Mouse (Mus musculus) liver, embryonic 14.5 days (tissue): Measurements from ENCODE around the gene Atp6v0a4. TPM values are rescaled to one million over a fixed set of nuclear protein-coding genes. Genes with fewer than 3 reads are reported as not detected.

Experiments used
- ATAC-seq: fragments of 200-750 bp; cut with Nextera tagmentation; 2 replicates; pipeline ENCODE4 v1.8.0; 2017; ENCODE audit warnings: moderate number of reproducible peaks, mild to moderate bottlenecking, moderate library complexity; ENCODE audit not compliant: insufficient read depth
- DNase-seq, 3 experiments: peaks; one replicate each; pipeline ENCODE4 v3.0.0-alpha.2; 2012 to 2013; ENCODE audit warnings: low read depth in 3 of 3, low spot score in 3 of 3
- H3K27ac ChIP-seq: fragments of 300-500 bp; sonication (generic); 2 replicates; pipeline ENCODE4 v1.5.1; 2014; ENCODE audit warnings: moderate library complexity, mild to moderate bottlenecking, control low read depth, inconsistent platforms
- H3K27me3 ChIP-seq: fragments of 300-500 bp; sonication (generic); 2 replicates; pipeline ENCODE4 v1.6.1; 2014; ENCODE audit warnings: mild to moderate bottlenecking, low read length, moderate library complexity; ENCODE audit not compliant: control insufficient read depth, insufficient read depth
- H3K36me3 ChIP-seq: fragments of 300-500 bp; sonication (generic); replicated peaks from 2 replicates; pipeline ENCODE4 v1.6.1; 2014; ENCODE audit warnings: low read depth; ENCODE audit not compliant: control insufficient read depth, insufficient read depth
- H3K4me1 ChIP-seq, 2 experiments: fragments of 200-500 bp in 1 of 2; fragments of 300-500 bp in 1 of 2; sonication (generic) in 1 of 2; replicated peaks; 2 replicates each; pipeline ENCODE4 v1.6.1; 2012 to 2014; ENCODE audit warnings: antibody characterized with exemption in 1 of 2, inconsistent platforms in 1 of 2, low read length in 1 of 2; ENCODE audit not compliant: control insufficient read depth in 2 of 2, insufficient read depth in 2 of 2
- H3K4me2 ChIP-seq: fragments of 300-500 bp; sonication (generic); 2 replicates; pipeline ENCODE4 v1.6.1; 2014; ENCODE audit warnings: low read depth, mild to moderate bottlenecking, control low read depth, moderate library complexity
- H3K4me3 ChIP-seq, 2 experiments: fragments of 200-500 bp in 1 of 2; fragments of 300-500 bp in 1 of 2; sonication (generic) in 1 of 2; 2 replicates each; pipeline ENCODE4 v1.5.1; 2012 to 2014; ENCODE audit warnings: low read depth in 2 of 2, low read length in 2 of 2, mild to moderate bottlenecking in 2 of 2, control low read depth in 1 of 2, inconsistent platforms in 1 of 2, moderate library complexity in 1 of 2; ENCODE audit not compliant: insufficient read depth in 1 of 2
- H3K9ac ChIP-seq: fragments of 300-500 bp; sonication (generic); replicated peaks from 2 replicates; pipeline ENCODE4 v1.6.1; 2014; ENCODE audit warnings: mild to moderate bottlenecking, control low read depth, moderate library complexity
- H3K9me3 ChIP-seq: fragments of 300-500 bp; sonication (generic); 2 replicates; pipeline ENCODE4 v1.6.1; 2016; ENCODE audit warnings: low read length, mixed read lengths; ENCODE audit not compliant: control insufficient read depth
- CTCF ChIP-seq: IDR thresholded peaks from 2 replicates; pipeline ENCODE4 v1.5.1; 2016; ENCODE audit warnings: antibody characterized with exemption, low read depth, control low read depth
- EP300 ChIP-seq: IDR thresholded peaks from 2 replicates; pipeline ENCODE4 v1.6.1; 2016; ENCODE audit warnings: antibody characterized with exemption, low read depth
- WGBS: fragments of 180-500 bp; shearing (Covaris S2); extraction: QIAGEN DNeasy Blood & Tissue Kit; methylation state at CpG from one replicate; pipeline ENCODE4 v1.1.7; 2014; ENCODE audit not compliant: insufficient replicate concordance; 5-methylcytosine and 5-hydroxymethylcytosine counted together
- polyA plus RNA-seq, 2 experiments: library from polyadenylated mRNA; depleted of rRNA in 1 of 2; stranded (reverse) in 1 of 2; unstranded in 1 of 2; fragments of >200 nt; fragmentation: Nextera tagmentation in 1 of 2; extraction: Ambion mirVana in 1 of 2; gene quantifications; 2 replicates each; pipeline versions ENCODE4 v1.2.1 to v1.2.3; 2012 to 2014

The Atp6v0a4 gene
- polyA plus RNA-seq, 2 experiments = 0.13 to 0.35 TPM

GRCm38 (mm10) chr6:38121843-38122242 is 2.5 kb downstream of the Atp6v0a4 start:
- DNase-seq = no peak
- Histone ChIP-seq H3K27me3 (no peaks in the 10 kb centered on the region), H3K4me2 (no peak overlapping the region), H3K9ac (no peak overlapping the region), H3K9me3 (no peaks in the 10 kb centered on the region), H3K27ac (no peak overlapping the region), H3K4me3 (no peak overlapping the region), H3K36me3 (no peaks in the 10 kb centered on the region), H3K4me1 (peaks cover 0 to 2% of the 10 kb centered on the region in 2 experiments; a peak in 1 of 4 replicates)
- TF ChIP-seq EP300 (no peak), CTCF (no peak)
- 52% methylated on average over 5 of the region's 5 CpGs for WGBS
- no peak for ATAC-seq

DNA sequence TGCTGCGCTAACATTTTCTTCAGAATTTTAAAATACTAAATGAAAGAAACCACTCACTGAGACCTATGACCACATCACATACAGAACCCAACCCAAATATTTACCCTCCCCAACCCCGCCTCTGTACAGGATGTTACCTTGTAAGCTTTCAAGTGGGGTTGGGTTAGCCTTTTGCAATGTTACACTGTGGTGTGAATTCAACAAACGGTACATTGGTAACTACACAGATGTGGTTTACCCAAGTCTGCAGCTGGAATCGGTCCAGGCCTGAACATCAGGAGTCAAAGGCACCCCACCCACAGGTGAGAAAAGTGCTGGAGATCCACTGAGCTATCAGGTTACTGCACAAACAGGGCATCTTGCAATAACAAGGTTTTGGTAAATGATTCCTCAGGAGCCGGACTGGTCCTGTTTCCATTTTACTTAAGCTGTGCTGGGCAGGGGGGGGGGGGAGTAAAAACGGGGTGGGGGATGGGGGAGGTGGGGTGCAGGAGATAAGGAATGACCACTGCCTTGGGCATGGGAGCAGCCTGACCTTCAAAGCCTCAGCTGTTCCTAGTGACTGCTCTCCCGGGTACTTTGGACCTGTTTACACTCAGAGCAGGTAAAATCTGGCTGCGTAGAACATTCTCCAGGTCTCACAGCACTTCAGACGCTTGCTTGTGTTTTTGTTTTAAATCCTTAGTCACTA is 3.6 kb downstream of the Atp6v0a4 start:
- Histone ChIP-seq H3K4me3 (no peak overlapping the region), H3K27ac (no peak overlapping the region), H3K4me2 (no peak overlapping the region)

DNA sequence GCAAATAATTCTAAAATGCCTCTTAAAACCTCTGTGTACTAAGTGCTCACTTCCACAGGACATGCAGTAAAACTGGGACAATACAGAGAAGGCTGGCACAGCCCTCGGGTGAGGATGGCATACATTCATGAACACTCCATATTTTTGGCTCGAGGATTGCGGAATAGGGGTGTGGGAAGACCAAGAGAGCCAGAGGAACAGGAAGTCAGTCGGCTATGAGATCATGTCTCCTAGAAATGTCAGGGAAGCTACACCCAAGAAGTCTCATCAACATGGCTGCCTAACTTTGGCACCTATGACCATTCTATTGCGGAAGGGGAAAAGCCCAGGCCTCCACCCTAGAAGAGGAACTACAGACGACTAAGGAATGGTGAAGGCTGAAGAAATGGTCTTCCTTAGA is 6.0 kb downstream of the Atp6v0a4 start:
- 57% methylated on average over 6 of the region's 6 CpGs for WGBS
- H3K27me3 ChIP-seq = no peaks in the 10 kb centered on the region
- no peaks in the 10 kb centered on the region for H3K9me3 ChIP-seq
- TF ChIP-seq CTCF (no peak), EP300 (no peak)
- no peak overlapping the region for H3K4me3 ChIP-seq
- no peak for ATAC-seq
- no peak for DNase-seq
- H3K4me1 ChIP-seq = peaks cover 0 to 2% of the 10 kb centered on the region in 2 experiments; a peak in 1 of 4 replicates
- H3K36me3 ChIP-seq = no peaks in the 10 kb centered on the region
- H3K4me2 ChIP-seq = no peak overlapping the region
- no peak overlapping the region for H3K9ac ChIP-seq
- H3K27ac ChIP-seq = no peak overlapping the region

More for the DNA sequence above, 3.6 kb downstream of the Atp6v0a4 start:
- no peaks in the 10 kb centered on the region for H3K36me3 ChIP-seq
- H3K9ac ChIP-seq = no peak overlapping the region
- DNase-seq (peak in 2 of 3 experiments; percentile 14 to 27), ATAC-seq (peak; percentile 73)
- peaks cover 0 to 2% of the 10 kb centered on the region in 2 experiments; a peak in 1 of 4 replicates for H3K4me1 ChIP-seq
- WGBS = 59% methylated on average over 9 of the region's 9 CpGs
- no peaks in the 10 kb centered on the region for H3K27me3 ChIP-seq
- no peaks in the 10 kb centered on the region for H3K9me3 ChIP-seq
- no peak for TF ChIP-seq EP300
- TF ChIP-seq CTCF = no peak

GRCm38 (mm10) chr6:38116107-38116770 is 8.1 kb downstream of the Atp6v0a4 start:
- ATAC-seq (no peak), DNase-seq (no peak)
- Histone ChIP-seq H3K4me1 (no peaks in the 10 kb centered on the region; a peak in 1 of 4 replicates), H3K9ac (no peak overlapping the region), H3K27me3 (no peaks in the 10 kb centered on the region), H3K4me3 (no peak overlapping the region), H3K36me3 (no peaks in the 10 kb centered on the region), H3K4me2 (no peak overlapping the region), H3K27ac (no peak overlapping the region), H3K9me3 (no peaks in the 10 kb centered on the region)
- no peak for TF ChIP-seq CTCF
- TF ChIP-seq EP300 = no peak
- 64% methylated on average over 4 of the region's 4 CpGs for WGBS

DNA sequence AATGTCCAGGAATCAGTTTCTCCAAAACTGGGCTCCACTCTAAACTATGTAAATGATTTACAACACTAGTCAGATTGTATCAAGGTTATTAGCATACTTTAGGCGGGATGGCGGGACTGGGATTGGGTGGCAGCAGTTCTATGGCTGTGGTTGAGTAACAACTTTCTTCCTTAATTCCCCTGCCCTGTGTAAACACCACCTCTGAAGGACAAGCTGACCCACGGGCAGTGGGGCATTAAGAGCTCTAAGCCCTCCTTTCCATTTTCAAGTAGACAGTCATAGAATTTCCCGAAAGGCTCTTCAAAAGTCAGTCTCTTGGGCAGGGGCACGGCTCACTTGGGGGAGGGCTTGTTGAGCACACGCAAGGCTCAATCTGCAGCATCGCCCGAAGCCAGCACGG is 13.5 kb downstream of the Atp6v0a4 start:
- H3K4me2 ChIP-seq = no peak overlapping the region
- DNase-seq = no peak
- ATAC-seq = no peak

More for the DNA sequence above, 13.5 kb downstream of the Atp6v0a4 start:
- H3K9ac ChIP-seq = no peak overlapping the region
- no peaks in the 10 kb centered on the region for H3K27me3 ChIP-seq
- H3K4me3 ChIP-seq = no peak overlapping the region
- no peaks in the 10 kb centered on the region for H3K9me3 ChIP-seq
- H3K4me1 ChIP-seq = no peaks in the 10 kb centered on the region
- TF ChIP-seq CTCF (no peak), EP300 (no peak)
- no peak overlapping the region for H3K27ac ChIP-seq
- no peaks in the 10 kb centered on the region for H3K36me3 ChIP-seq
- 60% methylated on average over 9 of the region's 9 CpGs for WGBS
